Mouse (Mus musculus): Measurements from ENCODE around the gene Col3a1.
A peak's percentile ranks its signal among the peaks of the same experiment; 100 is the strongest.

Gene Col3a1

DNA sequence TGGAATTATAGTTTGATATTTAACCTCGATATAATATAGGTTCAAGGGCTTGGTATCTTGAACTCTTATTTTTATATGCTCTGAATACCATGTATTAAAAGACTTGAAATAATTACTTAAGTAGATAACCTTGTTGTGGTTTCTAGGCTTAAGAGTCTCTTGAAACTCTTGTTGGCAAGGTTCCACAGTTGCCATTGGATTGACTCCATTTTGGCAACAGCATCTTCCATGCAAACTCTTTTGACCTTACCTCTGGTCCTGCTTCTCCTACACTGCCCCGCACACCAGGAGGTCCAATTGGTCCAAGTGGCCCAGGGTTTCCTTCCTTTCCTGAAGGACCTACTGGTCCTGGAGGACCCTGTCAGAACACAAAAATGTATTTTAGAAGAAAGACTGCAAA is 70.5 kb downstream of the Col3a1 start:
- DNase-seq (ENCODE audit: low read depth), result peak; percentile 9

Data from NIH3T3 (cell line).